Mouse (Mus musculus) heart, postnatal 0 days (tissue): Measurements from ENCODE around the gene AC109138.7.

Source experiments
- CTCF ChIP-seq: IDR thresholded peaks from 2 replicates; pipeline ENCODE4 v1.5.1; 2016; ENCODE audit warnings: antibody characterized with exemption, control low read depth, low read depth
- EP300 ChIP-seq: IDR thresholded peaks from 2 replicates; pipeline ENCODE4 v1.6.1; 2016; ENCODE audit warnings: antibody characterized with exemption, low read depth

DNA sequence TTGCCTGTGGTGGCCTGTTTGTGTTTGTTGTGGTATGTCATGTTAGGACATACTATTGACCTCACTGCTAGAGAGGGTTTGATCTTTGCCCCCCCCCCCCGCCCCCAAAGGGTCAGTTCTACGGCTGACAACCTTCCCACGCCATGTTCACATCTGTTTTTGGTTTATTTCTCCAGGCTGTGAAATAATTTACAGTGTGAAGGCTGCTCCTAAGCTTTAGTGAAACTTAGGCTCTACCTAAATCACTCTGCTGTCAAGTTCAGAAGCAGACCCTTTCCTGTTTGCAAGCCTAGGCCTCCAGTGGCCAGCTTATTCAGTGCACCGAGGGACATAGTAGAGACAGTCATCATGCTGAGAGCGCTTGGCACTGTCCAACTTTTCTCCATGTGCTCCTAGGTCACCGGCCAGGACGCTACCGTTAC, 26.1 kb downstream of the AC109138.7 start:
- no peak for TF ChIP-seq CTCF
- no peak for TF ChIP-seq EP300
